Mouse (Mus musculus) hindbrain, postnatal 0 days (tissue): ENCODE measurements at regions not wholly inside any gene's neighbourhood (a gene's known extent, or its start where the extent isn't known, plus 50 kb on each side); places are given as distances from the start of the nearest gene placed in this dataset.

Experiments
- ATAC-seq: fragments of 200-750 bp; cut with Nextera tagmentation; 2 replicates; pipeline ENCODE4 v1.8.0; 2017; ENCODE audit warnings: mild to moderate bottlenecking, moderate TSS enrichment, moderate library complexity
- DNase-seq: peaks from one replicate; pipeline ENCODE4 v3.0.0-alpha.2; 2015; ENCODE audit warnings: low spot score
- H3K27ac ChIP-seq: fragments of 300-500 bp; sonication (generic); 2 replicates; pipeline ENCODE4 v1.5.1; 2014; ENCODE audit warnings: mild to moderate bottlenecking
- H3K27me3 ChIP-seq: fragments of 300-500 bp; sonication (generic); 2 replicates; pipeline ENCODE4 v1.6.1; 2014; ENCODE audit warnings: low read length, mixed read lengths; ENCODE audit not compliant: insufficient read depth
- H3K36me3 ChIP-seq: fragments of 300-500 bp; sonication (generic); 2 replicates; pipeline ENCODE4 v1.6.1; 2014; ENCODE audit warnings: low read length, mixed read lengths; ENCODE audit not compliant: insufficient read depth
- H3K4me1 ChIP-seq: fragments of 300-500 bp; sonication (generic); 2 replicates; pipeline ENCODE4 v1.6.1; 2014; ENCODE audit warnings: antibody characterized with exemption, low read length, mixed read lengths; ENCODE audit not compliant: insufficient read depth
- H3K4me2 ChIP-seq: fragments of 300-500 bp; sonication (generic); 2 replicates; pipeline ENCODE4 v1.6.1; 2014; ENCODE audit warnings: low read depth, mild to moderate bottlenecking, low read length, moderate library complexity, mixed read lengths
- H3K4me3 ChIP-seq: fragments of 300-500 bp; sonication (generic); 2 replicates; pipeline ENCODE4 v1.5.1; 2014; ENCODE audit warnings: low read length
- H3K9ac ChIP-seq: fragments of 300-500 bp; sonication (generic); replicated peaks from 2 replicates; pipeline ENCODE4 v1.6.1; 2014; ENCODE audit warnings: mild to moderate bottlenecking, low read length, moderate library complexity, mixed read lengths
- H3K9me3 ChIP-seq: fragments of 300-500 bp; sonication (generic); 2 replicates; pipeline ENCODE4 v1.6.1; 2016; ENCODE audit warnings: low read length, mixed read lengths
- CTCF ChIP-seq: IDR thresholded peaks from 2 replicates; pipeline ENCODE4 v1.5.1; 2016; ENCODE audit warnings: antibody characterized with exemption, control low read depth, low read depth
- WGBS: fragments of 180-500 bp; shearing (Covaris S2); extraction: QIAGEN DNeasy Blood & Tissue Kit; methylation state at CpG from one replicate; pipeline ENCODE4 v1.1.7; 2014; 5-methylcytosine and 5-hydroxymethylcytosine counted together

DNA sequence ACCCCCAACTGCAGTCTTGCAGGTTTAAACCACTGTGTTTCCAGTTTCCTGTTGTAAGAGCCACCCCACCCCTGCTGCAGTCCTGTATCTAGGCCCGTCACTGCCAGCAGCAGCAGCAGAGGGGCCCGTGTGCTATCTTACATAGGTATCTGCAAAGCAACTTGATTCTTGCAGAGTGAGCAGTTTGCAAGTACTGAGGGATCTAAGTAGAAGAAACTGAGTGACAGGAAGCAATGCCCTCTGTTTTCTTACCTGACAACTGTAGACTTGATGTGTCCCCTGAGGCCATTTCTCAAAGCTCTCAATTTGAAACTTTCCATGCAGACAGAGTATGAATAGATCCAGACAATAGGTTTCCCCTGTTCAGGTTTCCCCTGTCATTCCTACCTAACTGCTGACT lies 100.5 kb upstream of the Supt20 start:
- Histone ChIP-seq H3K9me3 (no peaks in the 10 kb centered on the region), H3K27ac (no peak overlapping the region), H3K4me1 (no peaks in the 10 kb centered on the region), H3K27me3 (no peaks in the 10 kb centered on the region), H3K4me2 (no peak overlapping the region), H3K4me3 (no peak overlapping the region), H3K9ac (no peak overlapping the region), H3K36me3 (no peaks in the 10 kb centered on the region)
- DNase-seq (no peak), ATAC-seq (no peak)
- 78% methylated on average over 2 of the region's 2 CpGs for WGBS
- no peak for TF ChIP-seq CTCF

DNA sequence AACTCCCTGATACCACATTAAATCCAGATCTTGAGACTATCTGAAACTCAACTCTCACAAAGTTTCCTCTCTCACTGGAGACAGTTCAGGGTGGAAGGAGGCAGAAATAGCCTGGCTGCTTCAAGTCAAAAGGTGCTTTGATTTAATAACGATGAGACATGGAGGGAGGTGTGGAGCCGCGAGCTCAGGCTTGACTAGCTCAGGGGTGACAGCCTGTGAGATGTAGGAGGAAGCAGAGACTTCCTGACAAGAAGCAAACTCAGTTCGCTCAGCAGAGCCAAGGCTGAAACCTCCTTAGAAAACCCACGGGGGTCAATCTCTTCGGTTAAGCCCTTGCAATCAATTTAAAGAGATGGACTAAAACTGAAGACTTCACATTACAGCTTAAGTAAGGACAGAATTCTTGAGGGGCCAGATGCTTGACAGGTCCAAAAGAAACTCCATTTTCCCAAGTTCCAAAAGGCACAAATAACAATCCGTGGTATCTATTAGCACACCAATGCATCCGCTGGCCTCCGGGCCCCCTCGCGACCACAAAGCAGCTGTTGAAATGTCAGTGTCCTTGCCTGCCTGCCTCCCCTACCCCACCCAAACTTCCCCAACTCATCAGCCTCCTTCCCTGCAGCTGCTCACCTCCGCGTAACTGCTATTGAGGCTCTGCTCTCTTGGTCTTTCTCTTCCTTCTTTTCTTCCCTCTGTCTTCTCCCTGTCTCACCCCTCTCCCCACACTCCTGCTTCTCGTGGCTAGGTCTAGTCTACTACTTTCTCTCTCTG lies 99.8 kb upstream of the Supt20 start:
- no peak overlapping the region for H3K4me2 ChIP-seq
- no peaks in the 10 kb centered on the region for H3K4me1 ChIP-seq
- no peak overlapping the region for H3K9ac ChIP-seq
- no peak for TF ChIP-seq CTCF
- no peak for DNase-seq
- no peaks in the 10 kb centered on the region for H3K9me3 ChIP-seq
- H3K27ac ChIP-seq: no peak overlapping the region
- ATAC-seq: no peak
- no peak overlapping the region for H3K4me3 ChIP-seq
- H3K36me3 ChIP-seq: no peaks in the 10 kb centered on the region
- WGBS: 71% methylated on average over 14 of the region's 14 CpGs
- H3K27me3 ChIP-seq: no peaks in the 10 kb centered on the region

DNA sequence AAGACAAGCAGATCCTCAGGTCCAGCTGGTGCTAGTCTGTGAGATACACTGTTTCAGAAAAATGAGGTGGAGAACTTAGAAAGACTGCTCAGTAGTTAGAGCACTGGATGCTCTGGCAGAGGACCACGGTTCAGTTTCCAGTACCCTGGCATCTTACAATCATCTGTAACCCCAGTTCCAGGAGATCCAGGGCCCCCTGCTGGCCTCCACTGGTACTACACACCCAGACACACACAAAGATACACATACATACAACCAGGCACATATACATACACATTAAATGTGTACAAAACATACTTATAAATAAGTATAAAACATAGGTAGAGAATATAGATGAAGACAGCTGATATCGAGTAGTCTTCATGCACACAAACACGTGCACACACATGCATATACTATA lies 97.4 kb upstream of the Supt20 start:
- no peaks in the 10 kb centered on the region for H3K36me3 ChIP-seq
- TF ChIP-seq CTCF: peak; percentile 23; the same call in 1 of the 2 replicates
- DNase-seq: no peak
- no peaks in the 10 kb centered on the region for H3K9me3 ChIP-seq
- no peak overlapping the region for H3K9ac ChIP-seq
- ATAC-seq: no peak
- no peak overlapping the region for H3K4me2 ChIP-seq
- no peaks in the 10 kb centered on the region for H3K4me1 ChIP-seq
- H3K27ac ChIP-seq: no peak overlapping the region
- H3K4me3 ChIP-seq: no peak overlapping the region
- H3K27me3 ChIP-seq: no peaks in the 10 kb centered on the region
- 90% methylated on average over 3 of the region's 3 CpGs for WGBS

DNA sequence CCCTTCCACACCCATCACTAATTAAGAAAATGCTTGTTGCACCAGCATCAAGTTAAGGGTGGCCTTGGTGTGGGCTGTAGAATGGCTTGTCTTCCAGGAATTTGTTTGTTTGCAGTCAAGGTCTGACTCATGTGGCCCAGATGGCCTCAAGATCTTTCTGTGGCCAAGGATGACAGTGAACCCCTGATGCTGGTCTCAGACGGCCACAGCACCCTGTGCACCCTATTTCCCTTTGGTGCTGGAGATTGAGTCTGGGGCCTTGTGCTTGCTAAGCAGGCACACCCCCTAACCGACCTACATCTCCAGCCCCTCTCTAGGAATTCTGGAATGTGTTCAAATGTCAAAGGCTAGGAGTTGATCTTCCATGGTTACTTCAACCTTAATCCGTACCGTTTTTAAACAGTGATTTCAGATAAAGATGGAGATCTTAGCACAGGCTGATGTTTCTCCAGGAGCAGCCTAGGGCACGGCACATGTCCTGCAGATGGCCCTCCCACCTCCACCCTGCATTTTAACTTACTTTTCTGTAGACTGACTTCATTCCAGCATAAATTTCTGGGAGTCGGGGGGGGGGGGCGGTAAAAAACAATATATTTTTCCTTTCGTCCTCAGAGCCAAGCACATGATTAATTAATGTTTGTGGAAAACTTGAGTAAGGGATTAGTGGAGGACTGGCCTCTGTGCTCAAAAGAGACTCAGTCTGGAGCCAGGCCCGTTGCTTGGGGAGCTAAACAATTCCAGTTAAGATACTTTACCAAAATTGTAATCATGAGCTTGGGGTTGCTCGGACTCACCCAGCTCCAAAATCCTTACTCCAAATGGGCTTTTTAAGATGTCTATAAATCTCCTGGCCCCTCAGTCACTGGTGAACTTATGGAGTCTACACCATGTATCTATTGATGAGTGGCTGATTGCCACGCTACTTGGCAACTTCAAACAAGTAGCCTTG lies 95.0 kb upstream of the Supt20 start:
- no peak for ATAC-seq
- no peak overlapping the region for H3K4me3 ChIP-seq
- no peaks in the 10 kb centered on the region for H3K4me1 ChIP-seq
- H3K9me3 ChIP-seq: no peaks in the 10 kb centered on the region
- no peaks in the 10 kb centered on the region for H3K36me3 ChIP-seq
- no peak overlapping the region for H3K4me2 ChIP-seq
- H3K9ac ChIP-seq: no peak overlapping the region
- TF ChIP-seq CTCF: no peak
- no peak for DNase-seq
- H3K27me3 ChIP-seq: no peaks in the 10 kb centered on the region
- no peak overlapping the region for H3K27ac ChIP-seq
- WGBS: 65% methylated on average over 11 of the region's 11 CpGs

DNA sequence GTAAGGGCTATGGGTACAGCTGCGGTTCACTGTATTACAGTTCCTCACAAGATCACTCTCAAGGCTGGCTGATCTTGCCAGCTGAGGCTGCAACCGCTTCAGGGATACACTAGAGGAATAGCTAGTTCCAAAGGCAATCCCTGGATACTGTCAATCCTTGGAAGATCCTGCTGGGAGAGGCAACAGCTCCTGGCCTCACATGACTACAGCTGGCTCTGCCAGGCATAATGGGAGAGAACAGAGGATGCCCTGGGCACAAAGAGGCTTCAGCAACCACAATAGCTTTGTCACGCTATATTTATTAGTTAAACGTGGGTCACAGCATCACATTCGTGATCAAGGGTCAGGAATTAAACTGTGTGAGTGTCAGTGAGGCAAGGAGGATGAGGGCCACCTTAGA lies 94.3 kb upstream of the Supt20 start:
- Histone ChIP-seq H3K9me3 (no peaks in the 10 kb centered on the region), H3K27ac (no peak overlapping the region), H3K4me2 (no peak overlapping the region), H3K36me3 (no peaks in the 10 kb centered on the region), H3K9ac (no peak overlapping the region), H3K4me3 (no peak overlapping the region), H3K27me3 (no peaks in the 10 kb centered on the region), H3K4me1 (no peaks in the 10 kb centered on the region)
- no peak for TF ChIP-seq CTCF
- WGBS: 28% methylated on average over 5 of the region's 5 CpGs
- ATAC-seq (no peak), DNase-seq (no peak)

DNA sequence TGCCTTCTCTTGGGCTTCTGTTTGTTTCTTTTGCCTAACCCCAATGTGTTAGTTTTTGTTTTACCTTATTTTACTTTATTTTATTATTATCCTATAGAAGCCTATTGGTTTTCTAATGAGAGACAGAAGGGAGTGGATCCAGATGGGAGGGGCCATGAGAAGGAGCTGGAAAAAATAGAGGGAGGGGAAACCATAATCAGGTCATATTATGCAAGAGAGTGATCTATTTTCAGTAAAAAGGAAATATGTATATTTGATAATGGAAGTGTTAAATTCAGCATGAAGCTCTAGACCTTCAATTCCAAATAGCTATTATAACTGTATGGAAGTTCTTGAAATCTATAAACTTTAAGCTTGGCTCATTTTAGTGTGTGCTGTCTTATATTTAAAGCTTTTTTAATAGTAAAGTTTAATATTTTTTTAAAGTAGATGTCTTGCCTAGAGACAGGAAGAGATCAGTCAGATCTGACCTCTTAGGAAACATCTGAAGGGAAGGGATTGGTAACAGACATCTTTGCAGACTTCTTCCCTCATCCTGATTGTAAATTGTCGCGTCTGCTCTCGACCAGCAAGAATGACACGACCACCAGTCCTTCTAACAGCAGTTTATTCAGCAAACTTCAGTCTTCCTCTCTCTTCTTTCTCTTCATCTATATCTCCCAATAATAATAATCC lies 87.8 kb upstream of the Supt20 start:
- no peak for TF ChIP-seq CTCF
- Histone ChIP-seq H3K4me3 (no peak overlapping the region), H3K9ac (no peak overlapping the region), H3K36me3 (no peaks in the 10 kb centered on the region), H3K4me2 (no peak overlapping the region), H3K27ac (no peak overlapping the region), H3K9me3 (no peaks in the 10 kb centered on the region), H3K4me1 (no peaks in the 10 kb centered on the region), H3K27me3 (no peaks in the 10 kb centered on the region)
- ATAC-seq: no peak
- WGBS: 85% methylated on average over 4 of the region's 4 CpGs
- no peak for DNase-seq
